Mouse (Mus musculus) intestine, embryonic 14.5 days (tissue): ENCODE results near the gene Defb19. TPM values are rescaled to one million over a fixed set of nuclear protein-coding genes. Genes with fewer than 3 reads are reported as not detected.

ENCODE experiments used
- ATAC-seq: fragments of 200-750 bp; cut with Nextera tagmentation; replicated peaks from 2 replicates; pipeline ENCODE4 v1.8.0; 2017; ENCODE audit warnings: low read depth, moderate number of reproducible peaks, moderate TSS enrichment, moderate library complexity; ENCODE audit not compliant: low FRiP score, low TSS enrichment
- DNase-seq: peaks from one replicate; pipeline ENCODE4 v3.0.0-alpha.2; 2018; ENCODE audit warnings: low spot score
- H3K27ac ChIP-seq: fragments of 300-500 bp; sonication (generic); 2 replicates; pipeline ENCODE4 v1.5.1; 2014; ENCODE audit warnings: low read depth, mild to moderate bottlenecking, control low read depth
- H3K27me3 ChIP-seq: fragments of 300-500 bp; sonication (generic); replicated peaks from 2 replicates; pipeline ENCODE4 v1.6.1; 2014; ENCODE audit warnings: low read length, control low read depth; ENCODE audit not compliant: control insufficient read depth, insufficient read depth
- H3K36me3 ChIP-seq: fragments of 300-500 bp; sonication (generic); 2 replicates; pipeline ENCODE4 v1.6.1; 2014; ENCODE audit warnings: low read length, control low read depth; ENCODE audit not compliant: control insufficient read depth, insufficient read depth
- H3K4me1 ChIP-seq: fragments of 300-500 bp; sonication (generic); replicated peaks from 2 replicates; pipeline ENCODE4 v1.6.1; 2014; ENCODE audit warnings: low read length, control low read depth, mixed read lengths; ENCODE audit not compliant: control insufficient read depth, insufficient read depth
- H3K4me2 ChIP-seq: fragments of 300-500 bp; sonication (generic); 2 replicates; pipeline ENCODE4 v1.6.1; 2014; ENCODE audit warnings: low read length
- H3K4me3 ChIP-seq: fragments of 300-500 bp; sonication (generic); 2 replicates; pipeline ENCODE4 v1.5.1; 2014; ENCODE audit warnings: low read depth, low read length, control low read depth, mixed read lengths
- H3K9ac ChIP-seq: fragments of 300-500 bp; sonication (generic); 2 replicates; pipeline ENCODE4 v1.6.1; 2014; ENCODE audit warnings: mild to moderate bottlenecking, low read length
- H3K9me3 ChIP-seq: fragments of 300-500 bp; sonication (generic); 2 replicates; pipeline ENCODE4 v1.6.1; 2016; ENCODE audit warnings: low read length, control low read depth; ENCODE audit not compliant: control insufficient read depth
- WGBS: fragments of 180-500 bp; shearing (Covaris S2); extraction: QIAGEN DNeasy Blood & Tissue Kit; methylation state at CpG from one replicate; pipeline ENCODE4 v1.1.7; 2014; 5-methylcytosine and 5-hydroxymethylcytosine counted together
- polyA plus RNA-seq: library from polyadenylated mRNA; unstranded; fragments of >200 nt; fragmentation: Nextera tagmentation; extraction: Ambion mirVana; gene quantifications from 2 replicates; pipeline ENCODE4 v1.2.1, GENCODE M21; 2014

Defb19 gene
- polyA plus RNA-seq, 1 experiment from 2014 or later = not detected

- WGBS = 80% methylated on average over 13 of the region's 13 CpGs
- DNase-seq = no peak
- no peak for ATAC-seq
- no peak overlapping the region for H3K27ac ChIP-seq
- H3K9ac ChIP-seq = no peak overlapping the region
- H3K36me3 ChIP-seq = no peaks in the 10 kb centered on the region
- 0 out of 2 replicates have a peak, but pooled peaks cover 3% of the 10 kb centered on the region for H3K9me3 ChIP-seq
- H3K4me1 ChIP-seq = no peaks in the 10 kb centered on the region; the same call in 1 of the 2 replicates
- no peak overlapping the region for H3K4me2 ChIP-seq
- H3K27me3 ChIP-seq = peaks cover 20% of the 10 kb centered on the region
- no peak overlapping the region for H3K4me3 ChIP-seq
Observed at GRCm38 (mm10) chr2:152622151-152622550, 42.0 kb upstream of the Defb19 start.

- H3K27ac ChIP-seq = no peak overlapping the region
- no peak overlapping the region for H3K9ac ChIP-seq
- H3K36me3 ChIP-seq = no peaks in the 10 kb centered on the region
- DNase-seq (no peak), ATAC-seq (no peak)
- 0 out of 2 replicates have a peak, but pooled peaks cover 3% of the 10 kb centered on the region for H3K9me3 ChIP-seq
- H3K27me3 ChIP-seq = 0 out of 2 replicates have a peak, but pooled peaks cover 4% of the 10 kb centered on the region
- H3K4me3 ChIP-seq = no peak overlapping the region
- no peaks in the 10 kb centered on the region for H3K4me1 ChIP-seq
- 74% methylated on average over 9 of the region's 9 CpGs for WGBS
- H3K4me2 ChIP-seq = no peak overlapping the region
Observed at GRCm38 (mm10) chr2:152620367-152621134, 40.4 kb upstream of the Defb19 start.

- no peak overlapping the region for H3K4me2 ChIP-seq
- no peaks in the 10 kb centered on the region for H3K27me3 ChIP-seq
- no peaks in the 10 kb centered on the region for H3K4me1 ChIP-seq
- no peaks in the 10 kb centered on the region for H3K9me3 ChIP-seq
- DNase-seq = no peak
- WGBS = 62% methylated on average over 5 of the region's 5 CpGs
- H3K9ac ChIP-seq = no peak overlapping the region
- no peaks in the 10 kb centered on the region for H3K36me3 ChIP-seq
- H3K4me3 ChIP-seq = no peak overlapping the region
- no peak overlapping the region for H3K27ac ChIP-seq
- no peak for ATAC-seq
Observed at GRCm38 (mm10) chr2:152617374-152617773, 37.3 kb upstream of the Defb19 start.

- Histone ChIP-seq H3K27ac (no peak overlapping the region), H3K4me1 (no peaks in the 10 kb centered on the region), H3K4me2 (no peak overlapping the region), H3K4me3 (no peak overlapping the region), H3K9me3 (no peaks in the 10 kb centered on the region), H3K9ac (no peak overlapping the region), H3K27me3 (no peaks in the 10 kb centered on the region), H3K36me3 (no peaks in the 10 kb centered on the region)
- WGBS = 71% methylated on average over 6 of the region's 6 CpGs
- DNase-seq (no peak), ATAC-seq (no peak)
Observed at GRCm38 (mm10) chr2:152616470-152616869, 36.4 kb upstream of the Defb19 start.

- peak; percentile 67 for DNase-seq
- 12% methylated on average over 7 of the region's 7 CpGs for WGBS
Observed at GRCm38 (mm10) chr2:152615563-152615962, 35.5 kb upstream of the Defb19 start.

GRCm38 (mm10) chr2:152612193-152612592 is 32.1 kb upstream of the Defb19 start:
- no peak for DNase-seq
- ATAC-seq = no peak
- Histone ChIP-seq H3K9ac (no peak overlapping the region), H3K9me3 (no peaks in the 10 kb centered on the region; the same call in 1 of the 2 replicates), H3K4me3 (no peak overlapping the region), H3K36me3 (no peaks in the 10 kb centered on the region), H3K4me1 (no peaks in the 10 kb centered on the region), H3K4me2 (no peak overlapping the region), H3K27ac (no peak overlapping the region), H3K27me3 (no peaks in the 10 kb centered on the region)
- WGBS = 34% methylated on average over 7 of the region's 8 CpGs

More at GRCm38 (mm10) chr2:152615563-152615962, 35.5 kb upstream of the Defb19 start:
- no peak overlapping the region for H3K9ac ChIP-seq
- H3K36me3 ChIP-seq = no peaks in the 10 kb centered on the region
- no peak overlapping the region for H3K27ac ChIP-seq
- no peak; the same call in 1 of the 2 replicates for ATAC-seq
- H3K4me3 ChIP-seq = no peak overlapping the region
- no peaks in the 10 kb centered on the region for H3K9me3 ChIP-seq
- H3K4me2 ChIP-seq = no peak overlapping the region
- no peaks in the 10 kb centered on the region for H3K4me1 ChIP-seq
- no peaks in the 10 kb centered on the region for H3K27me3 ChIP-seq

- Histone ChIP-seq H3K4me1 (no peaks in the 10 kb centered on the region), H3K36me3 (no peaks in the 10 kb centered on the region), H3K9me3 (no peaks in the 10 kb centered on the region; the same call in 1 of the 2 replicates), H3K9ac (no peak overlapping the region), H3K4me3 (no peak overlapping the region), H3K27me3 (no peaks in the 10 kb centered on the region), H3K4me2 (no peak overlapping the region), H3K27ac (no peak overlapping the region)
- DNase-seq = no peak
- WGBS = 92% methylated on average over 1 of the region's 1 CpGs
- no peak for ATAC-seq
Observed at GRCm38 (mm10) chr2:152608719-152609118, 28.6 kb upstream of the Defb19 start.

GRCm38 (mm10) chr2:152607746-152608145 is 27.6 kb upstream of the Defb19 start:
- WGBS = 30% methylated on average over 6 of the region's 6 CpGs
- ATAC-seq = no peak
- no peaks in the 10 kb centered on the region for H3K36me3 ChIP-seq
- H3K4me3 ChIP-seq = no peak overlapping the region
- no peaks in the 10 kb centered on the region; the same call in 1 of the 2 replicates for H3K9me3 ChIP-seq
- H3K27ac ChIP-seq = no peak overlapping the region
- H3K4me2 ChIP-seq = no peak overlapping the region
- H3K27me3 ChIP-seq = no peaks in the 10 kb centered on the region
- DNase-seq = no peak
- H3K4me1 ChIP-seq = no peaks in the 10 kb centered on the region
- H3K9ac ChIP-seq = no peak overlapping the region

GRCm38 (mm10) chr2:152604057-152604456 is 23.9 kb upstream of the Defb19 start, which contains the start of gene Defb36:
Gene Defb36, plus strand, starts transcription at chr2:152604327.
- no peak for DNase-seq
- H3K4me2 ChIP-seq = no peak within 1 kb of the TSS

More at GRCm38 (mm10) chr2:152604057-152604456, 23.9 kb upstream of the Defb19 start, which contains the start of gene Defb36:
- Histone ChIP-seq H3K9ac (no peak within 1 kb of the TSS), H3K4me3 (no peak within 1 kb of the TSS), H3K27ac (no peak within 1 kb of the TSS), H3K36me3 (no peaks in the 10 kb centered on the region), H3K4me1 (no peaks in the 10 kb centered on the region; the same call in 1 of the 2 replicates), H3K9me3 (no peaks in the 10 kb centered on the region; the same call in 1 of the 2 replicates), H3K27me3 (no peaks in the 10 kb centered on the region)
- WGBS = 79% methylated on average over 15 of the region's 15 CpGs
- no peak for ATAC-seq
